Mouse (Mus musculus) limb, embryonic 11.5 days (tissue): ENCODE results near the gene Nrxn2. TPM values are rescaled to one million over a fixed set of nuclear protein-coding genes. Genes with fewer than 3 reads are reported as not detected.

Experiments
- ATAC-seq: fragments of 200-750 bp; cut with Nextera tagmentation; 2 replicates; pipeline ENCODE4 v1.8.0; 2017; ENCODE audit warnings: low read depth; ENCODE audit not compliant: insufficient number of reproducible peaks, low FRiP score, low TSS enrichment
- DNase-seq: peaks from one replicate; pipeline ENCODE4 v3.0.0-alpha.2; 2015; ENCODE audit warnings: low spot score
- H3K27ac ChIP-seq: fragments of 300-500 bp; sonication (generic); replicated peaks from 2 replicates; pipeline ENCODE4 v1.5.1; 2014; ENCODE audit warnings: low read depth, mild to moderate bottlenecking, low read length
- H3K27me3 ChIP-seq: fragments of 300-500 bp; sonication (generic); 2 replicates; pipeline ENCODE4 v1.6.1; 2014; ENCODE audit warnings: mild to moderate bottlenecking, low read length, mixed read lengths; ENCODE audit not compliant: control insufficient read depth, insufficient read depth
- H3K36me3 ChIP-seq: fragments of 300-500 bp; sonication (generic); 2 replicates; pipeline ENCODE4 v1.6.1; 2014; ENCODE audit warnings: mild to moderate bottlenecking, low read length, moderate library complexity, mixed read lengths; ENCODE audit not compliant: control insufficient read depth, insufficient read depth
- H3K4me1 ChIP-seq: fragments of 300-500 bp; sonication (generic); 2 replicates; pipeline ENCODE4 v1.6.1; 2014; ENCODE audit warnings: low read length, mixed read lengths; ENCODE audit not compliant: control insufficient read depth, insufficient read depth
- H3K4me2 ChIP-seq: fragments of 300-500 bp; sonication (generic); 2 replicates; pipeline ENCODE4 v1.6.1; 2014; ENCODE audit warnings: low read depth, mild to moderate bottlenecking, moderate library complexity; ENCODE audit not compliant: severe bottlenecking
- H3K4me3 ChIP-seq: fragments of 300-500 bp; sonication (generic); 2 replicates; pipeline ENCODE4 v1.5.1; 2014; ENCODE audit warnings: low read depth, low read length
- H3K9ac ChIP-seq: fragments of 300-500 bp; sonication (generic); 2 replicates; pipeline ENCODE4 v1.6.1; 2014; ENCODE audit warnings: mild to moderate bottlenecking, low read length
- H3K9me3 ChIP-seq: fragments of 300-500 bp; sonication (generic); 2 replicates; pipeline ENCODE4 v1.6.1; 2016; ENCODE audit warnings: low read length; ENCODE audit not compliant: control insufficient read depth
- WGBS: fragments of 180-500 bp; shearing (Covaris S2); extraction: QIAGEN DNeasy Blood & Tissue Kit; methylation state at CpG from one replicate; pipeline ENCODE4 v1.1.7; 2014; 5-methylcytosine and 5-hydroxymethylcytosine counted together
- polyA plus RNA-seq: library from polyadenylated mRNA; unstranded; fragments of >200 nt; fragmentation: Nextera tagmentation; extraction: Ambion mirVana; gene quantifications from 2 replicates; pipeline ENCODE4 v1.2.1, GENCODE M21; 2014

The Nrxn2 gene
- polyA plus RNA-seq, 1 experiment from 2014 or later: 1.1 TPM

- no peaks in the 10 kb centered on the region; the same call in 1 of the 2 replicates for H3K36me3 ChIP-seq
- DNase-seq: no peak
- H3K4me2 ChIP-seq: no peak overlapping the region
- H3K9ac ChIP-seq: no peak overlapping the region
- peaks cover 79% of the 10 kb centered on the region for H3K27me3 ChIP-seq
- 58% methylated on average over 8 of the region's 8 CpGs for WGBS
- no peak overlapping the region for H3K27ac ChIP-seq
- peaks cover 16% of the 10 kb centered on the region for H3K4me1 ChIP-seq
- H3K4me3 ChIP-seq: no peak overlapping the region
- ATAC-seq: no peak
- H3K9me3 ChIP-seq: no peaks in the 10 kb centered on the region
These were observed 5.8 kb downstream of the Nrxn2 start for GRCm38 (mm10) chr19:6424137-6424881.

- Histone ChIP-seq H3K4me3 (no peak overlapping the region), H3K4me1 (peaks cover 16% of the 10 kb centered on the region), H3K9ac (no peak overlapping the region), H3K27ac (no peak overlapping the region), H3K27me3 (peaks cover 79% of the 10 kb centered on the region), H3K36me3 (no peaks in the 10 kb centered on the region; the same call in 1 of the 2 replicates), H3K4me2 (no peak overlapping the region), H3K9me3 (no peaks in the 10 kb centered on the region)
- WGBS: 47% methylated on average over 5 of the region's 5 CpGs
- DNase-seq: no peak
- ATAC-seq: no peak
These were observed 7.1 kb downstream of the Nrxn2 start for GRCm38 (mm10) chr19:6425595-6425994.

GRCm38 (mm10) chr19:6426703-6427500 is 8.4 kb downstream of the Nrxn2 start:
- Histone ChIP-seq H3K4me1 (peaks cover 16% of the 10 kb centered on the region), H3K27me3 (peaks cover 76% of the 10 kb centered on the region), H3K4me2 (no peak overlapping the region), H3K4me3 (no peak overlapping the region), H3K27ac (no peak overlapping the region), H3K9ac (no peak overlapping the region), H3K36me3 (no peaks in the 10 kb centered on the region; the same call in 1 of the 2 replicates), H3K9me3 (no peaks in the 10 kb centered on the region)
- ATAC-seq (no peak), DNase-seq (peak; percentile 89)
- 18% methylated on average over 13 of the region's 13 CpGs for WGBS

GRCm38 (mm10) chr19:6427653-6428434 is 9.3 kb downstream of the Nrxn2 start:
- peak; percentile 62 for DNase-seq
- Histone ChIP-seq H3K9ac (no peak overlapping the region), H3K27ac (no peak overlapping the region), H3K4me2 (peak overlapping the region; percentile 61), H3K36me3 (no peaks in the 10 kb centered on the region; the same call in 1 of the 2 replicates), H3K4me3 (peak overlapping the region; percentile 25), H3K9me3 (no peaks in the 10 kb centered on the region), H3K4me1 (peaks cover 14% of the 10 kb centered on the region), H3K27me3 (peaks cover 74% of the 10 kb centered on the region)
- no peak for ATAC-seq
- under 1% methylated on average over 94 of the region's 94 CpGs for WGBS

- DNase-seq: peak; percentile 63
- Histone ChIP-seq H3K36me3 (no peaks in the 10 kb centered on the region; the same call in 1 of the 2 replicates), H3K9ac (no peak overlapping the region), H3K4me3 (peak overlapping the region; percentile 25), H3K4me2 (peak overlapping the region; percentile 61), H3K27ac (no peak overlapping the region), H3K4me1 (peaks cover 14% of the 10 kb centered on the region), H3K9me3 (no peaks in the 10 kb centered on the region), H3K27me3 (peaks cover 69% of the 10 kb centered on the region)
- ATAC-seq: peak; percentile 49
- WGBS: under 1% methylated on average over 60 of the region's 60 CpGs
These were observed 10.1 kb downstream of the Nrxn2 start for GRCm38 (mm10) chr19:6428501-6429200.

GRCm38 (mm10) chr19:6443016-6443415 is 24.5 kb downstream of the Nrxn2 start:
- no peak for DNase-seq
- Histone ChIP-seq H3K4me3 (no peak overlapping the region), H3K27ac (no peak overlapping the region), H3K4me2 (no peak overlapping the region), H3K9ac (no peak overlapping the region), H3K9me3 (no peaks in the 10 kb centered on the region), H3K27me3 (no peaks in the 10 kb centered on the region), H3K36me3 (no peaks in the 10 kb centered on the region), H3K4me1 (peaks cover 7% of the 10 kb centered on the region; the same call in 1 of the 2 replicates)
- no peak for ATAC-seq
- 73% methylated on average over 10 of the region's 10 CpGs for WGBS

GRCm38 (mm10) chr19:6445761-6446423 is 27.4 kb downstream of the Nrxn2 start:
- no peak for ATAC-seq

More at GRCm38 (mm10) chr19:6445761-6446423, 27.4 kb downstream of the Nrxn2 start:
- Histone ChIP-seq H3K4me3 (no peak overlapping the region), H3K4me1 (peaks cover 7% of the 10 kb centered on the region; the same call in 1 of the 2 replicates), H3K27me3 (0 out of 2 replicates have a peak, but pooled peaks cover 3% of the 10 kb centered on the region), H3K27ac (no peak overlapping the region), H3K4me2 (no peak overlapping the region; the same call in 1 of the 2 replicates), H3K36me3 (no peaks in the 10 kb centered on the region), H3K9me3 (no peaks in the 10 kb centered on the region), H3K9ac (no peak overlapping the region)
- no peak for DNase-seq
- 37% methylated on average over 10 of the region's 10 CpGs for WGBS
